ENCODE assay signal across 8 mouse cellular contexts in the genomic region with DNA sequence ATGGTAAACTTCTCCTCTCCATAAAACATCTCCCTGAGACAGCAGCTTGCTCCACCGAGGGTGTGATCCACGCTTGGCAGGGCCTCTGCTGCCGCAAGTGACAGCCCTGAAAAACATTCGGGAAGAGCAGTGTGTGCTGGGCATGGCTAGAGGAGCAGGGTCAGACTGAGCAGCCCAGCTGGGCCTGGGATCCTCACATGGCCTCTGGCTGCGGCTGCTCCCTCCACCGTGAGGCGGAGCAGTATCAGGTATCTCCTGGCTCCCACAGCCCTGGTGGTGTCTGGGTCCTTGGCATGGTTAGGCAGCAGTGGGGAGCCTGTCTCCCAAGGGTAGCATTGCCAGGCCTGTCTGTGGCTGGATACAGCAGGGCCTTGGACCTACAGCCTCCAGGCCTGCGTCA. TPM values are rescaled to one million over a fixed set of nuclear protein-coding genes. Genes with fewer than 3 reads are reported as not detected.
DNase-seq lines count a peak whose midpoint lies in the region; ATAC-seq and TF ChIP-seq lines count a peak whose summit lies in the region.

No protein-coding gene starts in this region.

- H3K27ac ChIP-seq in heart, adult 2 months: peak overlapping the region; percentile 64
- peak overlapping the region; percentile 80; the same call in 1 of the 2 replicates for H3K27ac ChIP-seq in kidney, postnatal 0 days

- peak; percentile 57 for ATAC-seq in kidney, postnatal 0 days (replicated peaks; ENCODE audit: low FRiP score, low read depth)
- ATAC-seq in monocyte, adult 5-6 weeks (replicated peaks; ENCODE audit: insufficient number of reproducible peaks, low FRiP score, low TSS enrichment, poor library complexity, severe bottlenecking): no peak

- peaks cover 62% of the 10 kb centered on the region for H3K4me1 ChIP-seq in heart, adult 2 months (ENCODE audit: control insufficient read depth, insufficient read depth, low read length)
- H3K4me1 ChIP-seq in kidney, postnatal 0 days (replicated peaks; ENCODE audit: insufficient read depth, low read length): peaks cover 50% of the 10 kb centered on the region

- 0 out of 2 replicates have a peak, but pooled peaks cover 2% of the 10 kb centered on the region for H3K36me3 ChIP-seq in heart, adult 2 months (ENCODE audit: control insufficient read depth, insufficient read depth, low read length)
- H3K36me3 ChIP-seq in kidney, postnatal 0 days (ENCODE audit: insufficient read depth, low read length): no peaks in the 10 kb centered on the region

- TF ChIP-seq POLR2A in brain, embryonic 14.5 days (IDR thresholded peaks at IDR 0.05; ENCODE audit: borderline replicate concordance, extremely low read depth, insufficient read depth, insufficient read length, poor library complexity, severe bottlenecking): no peak
- TF ChIP-seq POLR2A in heart, adult 2 months (IDR thresholded peaks at IDR 0.05; ENCODE audit: insufficient read depth, low read depth, low read length): no peak

- H3K4me3 ChIP-seq in heart, adult 2 months: no peak overlapping the region
- no peak overlapping the region for H3K4me3 ChIP-seq in kidney, postnatal 0 days (replicated peaks; ENCODE audit: low read depth, low read length)

- TF ChIP-seq EP300 in heart, adult 2 months (IDR thresholded peaks at IDR 0.05; ENCODE audit: insufficient read depth, low read depth, low read length): peak; percentile 73; the same call in 1 of the 2 replicates

- H3K79me2 ChIP-seq in heart, adult 2 months (replicated peaks; ENCODE audit: control insufficient read depth, insufficient read depth, low read length): peaks cover 20% of the 10 kb centered on the region

- no peak for TF ChIP-seq CTCF in brain, embryonic 14.5 days (IDR thresholded peaks at IDR 0.05; ENCODE audit: borderline replicate concordance, extremely low read depth, insufficient read depth, insufficient read length)
- TF ChIP-seq CTCF in heart, adult 2 months (IDR thresholded peaks at IDR 0.05): peak; percentile 51
- peak; percentile 22; the same call in 1 of the 2 replicates for TF ChIP-seq CTCF in kidney, postnatal 0 days (IDR thresholded peaks at IDR 0.05; ENCODE audit: low read depth)

- 27% methylated on average over 8 of the region's 8 CpGs for WGBS in heart, adult 2 months
- 20% methylated on average over 8 of the region's 8 CpGs for WGBS in kidney, postnatal 0 days

- no peak overlapping the region for H3K4me2 ChIP-seq in kidney, postnatal 0 days (ENCODE audit: low read length)

- no peaks in the 10 kb centered on the region for H3K27me3 ChIP-seq in heart, adult 2 months (ENCODE audit: control insufficient read depth, insufficient read depth, low read length)
- H3K27me3 ChIP-seq in kidney, postnatal 0 days (ENCODE audit: insufficient read depth, low read length): no peaks in the 10 kb centered on the region

- H3K9me3 ChIP-seq in kidney, postnatal 0 days (replicated peaks; ENCODE audit: low read length): no peaks in the 10 kb centered on the region

- peak; percentile 60 for DNase-seq in kidney, adult 18-20 months
- no peak for DNase-seq in kidney, postnatal 14 days
- peak; percentile 72 for DNase-seq in brain, embryonic 14.5 days (ENCODE audit: low read depth)
- peak; percentile 64 to 80 for DNase-seq in heart, adult 2 months
- DNase-seq in kidney, postnatal 0 days (ENCODE audit: low spot score): peak; percentile 79
- no peak for DNase-seq in spleen, postnatal 10 days (ENCODE audit: low spot score in 2 of 2)
- DNase-seq in adipocyte (ENCODE audit: low spot score): no peak

- no peak overlapping the region for H3K9ac ChIP-seq in heart, adult 2 months (ENCODE audit: low read depth, low read length)
- no peak overlapping the region for H3K9ac ChIP-seq in kidney, postnatal 0 days (ENCODE audit: low read depth, low read length)

- intact Hi-C loops in heart, adult 2 months (cut with DNase I): no loop called here

RNA-seq across cellular contexts. Expression of gene Zmiz1, which starts 38.6 kb away (rescaled TPM):
- 55.4 and 141 TPM in 2 replicates for polyA plus RNA-seq in brain, embryonic 14.5 days (2012; rRNA removed)
- 10 to 100 TPM; 40.7 to 42.0 TPM for total RNA-seq in heart, adult 2 months (2021)
- polyA plus RNA-seq in heart, adult 2 months (2012; rRNA removed): 21.8 and 27.1 TPM in 2 replicates
- polyA plus RNA-seq in kidney, postnatal 0 days (2015; fragmentation: Nextera tagmentation; extraction: Ambion mirVana): 25.0 and 26.6 TPM in 2 replicates
- total RNA-seq in monocyte, adult 5-6 weeks (2017): 18.2 to 63.6 TPM (median 22.9 TPM) in 3 replicates

Comparison
In these comparisons a context has a peak if more than half of its experiments do, and no peak if none do; other contexts are left out.
1. DNase-seq: peak in kidney, adult 18-20 months (single experiment), brain, embryonic 14.5 days (single experiment), heart, adult 2 months (2 of 2) and kidney, postnatal 0 days (single experiment); none in kidney, postnatal 14 days (single experiment), spleen, postnatal 10 days (0 of 2) and adipocyte (single experiment).